Mouse (Mus musculus): ENCODE measurements around the gene Bcl11a. TPM values are rescaled to one million over a fixed set of nuclear protein-coding genes. Genes with fewer than 3 reads are reported as not detected.

Gene Bcl11a
- total RNA-seq, 1 experiment from 2014 or later = 102 TPM

GRCm38 (mm10) chr11:24174161-24174792, 96.4 kb downstream of the Bcl11a start:
- ATAC-seq (ENCODE audit: extremely low read depth, insufficient number of reproducible peaks, low FRiP score, poor library complexity, severe bottlenecking) = peak; percentile 56

GRCm38 (mm10) chr11:24177458-24177857, 99.6 kb downstream of the Bcl11a start:
- ATAC-seq (ENCODE audit: extremely low read depth, insufficient number of reproducible peaks, low FRiP score, poor library complexity, severe bottlenecking) = no peak

GRCm38 (mm10) chr11:24178823-24179476, 101.1 kb downstream of the Bcl11a start:
- ATAC-seq (ENCODE audit: extremely low read depth, insufficient number of reproducible peaks, low FRiP score, poor library complexity, severe bottlenecking) = no peak

GRCm38 (mm10) chr11:24180040-24180439, 102.2 kb downstream of the Bcl11a start:
- ATAC-seq (ENCODE audit: extremely low read depth, insufficient number of reproducible peaks, low FRiP score, poor library complexity, severe bottlenecking) = no peak

DNA sequence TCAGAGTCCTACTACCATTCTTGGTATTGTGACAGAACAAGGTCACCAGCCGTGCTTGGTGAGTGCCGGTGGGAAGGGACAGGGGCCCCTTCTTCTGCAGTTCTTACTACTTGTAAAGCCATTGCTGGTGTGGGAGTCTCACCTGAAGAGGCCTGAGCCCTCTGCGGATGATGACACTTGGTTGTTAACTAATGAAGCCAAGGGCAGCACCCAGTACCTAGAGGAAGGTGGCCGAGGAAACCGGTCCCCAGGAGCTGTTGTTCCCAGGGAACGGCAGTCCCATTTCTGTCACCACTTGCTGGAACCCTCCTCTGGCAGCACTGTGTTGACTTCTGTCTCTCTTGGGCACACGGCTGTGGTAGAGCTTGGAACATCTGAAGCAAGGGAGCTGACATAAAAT, 105.6 kb downstream of the Bcl11a start:
- ATAC-seq (ENCODE audit: extremely low read depth, insufficient number of reproducible peaks, low FRiP score, poor library complexity, severe bottlenecking) = no peak

- ATAC-seq (ENCODE audit: extremely low read depth, insufficient number of reproducible peaks, low FRiP score, poor library complexity, severe bottlenecking) = peak; percentile 97
Observed at GRCm38 (mm10) chr11:24184932-24185331, 107.1 kb downstream of the Bcl11a start.

- no peak for ATAC-seq (ENCODE audit: extremely low read depth, insufficient number of reproducible peaks, low FRiP score, poor library complexity, severe bottlenecking)
Observed at GRCm38 (mm10) chr11:24190411-24190810, 112.6 kb downstream of the Bcl11a start.

GRCm38 (mm10) chr11:24196460-24197190, 118.8 kb downstream of the Bcl11a start:
- no peak for ATAC-seq (ENCODE audit: extremely low read depth, insufficient number of reproducible peaks, low FRiP score, poor library complexity, severe bottlenecking)

DNA sequence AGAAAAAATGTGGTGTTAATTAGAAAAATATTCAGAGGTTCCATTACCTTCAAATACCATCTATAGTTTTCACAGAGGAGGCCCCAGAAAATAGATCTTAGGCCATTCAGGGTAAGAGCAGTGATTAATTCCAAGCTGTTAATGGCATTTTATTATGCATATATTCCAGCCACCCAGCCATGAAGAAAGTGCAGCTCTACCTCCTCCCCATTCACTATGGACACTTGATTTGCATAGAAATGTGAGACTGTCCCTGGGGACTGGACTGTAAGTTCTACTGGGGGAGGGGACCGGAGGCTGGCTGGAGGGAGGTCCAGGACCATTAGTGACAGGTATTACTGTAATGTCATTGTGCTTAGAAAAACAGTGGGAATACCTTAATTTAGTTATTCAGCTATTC, 119.6 kb downstream of the Bcl11a start:
- no peak for ATAC-seq (ENCODE audit: extremely low read depth, insufficient number of reproducible peaks, low FRiP score, poor library complexity, severe bottlenecking)

- ATAC-seq (ENCODE audit: extremely low read depth, insufficient number of reproducible peaks, low FRiP score, poor library complexity, severe bottlenecking) = peak; percentile 72
Observed at GRCm38 (mm10) chr11:24199560-24199959, 121.7 kb downstream of the Bcl11a start.

DNA sequence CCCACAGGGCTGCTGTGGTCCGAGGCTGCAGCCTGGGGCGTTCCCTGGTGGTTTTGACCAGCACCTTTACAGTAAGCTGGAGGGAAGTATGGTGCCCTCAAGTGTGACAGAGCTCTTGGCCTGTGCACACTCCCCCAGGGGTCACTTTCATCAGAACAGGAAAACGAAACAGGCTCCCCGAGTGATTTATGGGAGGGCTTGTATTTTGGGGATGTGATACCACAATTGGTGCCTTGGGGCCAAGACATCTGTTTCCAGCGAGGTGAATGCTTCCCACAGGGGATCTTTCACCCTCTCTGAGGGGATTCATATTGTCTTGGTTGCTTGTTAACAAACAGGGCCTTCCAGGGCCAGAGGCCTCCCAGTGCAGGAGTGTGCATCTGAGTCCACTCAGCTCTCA, 122.5 kb downstream of the Bcl11a start:
- ATAC-seq (ENCODE audit: extremely low read depth, insufficient number of reproducible peaks, low FRiP score, poor library complexity, severe bottlenecking) = peak; percentile 24; the same call in 1 of the 2 replicates

- ATAC-seq (ENCODE audit: extremely low read depth, insufficient number of reproducible peaks, low FRiP score, poor library complexity, severe bottlenecking) = no peak
Observed at GRCm38 (mm10) chr11:24201223-24201622, 123.4 kb downstream of the Bcl11a start.

DNA sequence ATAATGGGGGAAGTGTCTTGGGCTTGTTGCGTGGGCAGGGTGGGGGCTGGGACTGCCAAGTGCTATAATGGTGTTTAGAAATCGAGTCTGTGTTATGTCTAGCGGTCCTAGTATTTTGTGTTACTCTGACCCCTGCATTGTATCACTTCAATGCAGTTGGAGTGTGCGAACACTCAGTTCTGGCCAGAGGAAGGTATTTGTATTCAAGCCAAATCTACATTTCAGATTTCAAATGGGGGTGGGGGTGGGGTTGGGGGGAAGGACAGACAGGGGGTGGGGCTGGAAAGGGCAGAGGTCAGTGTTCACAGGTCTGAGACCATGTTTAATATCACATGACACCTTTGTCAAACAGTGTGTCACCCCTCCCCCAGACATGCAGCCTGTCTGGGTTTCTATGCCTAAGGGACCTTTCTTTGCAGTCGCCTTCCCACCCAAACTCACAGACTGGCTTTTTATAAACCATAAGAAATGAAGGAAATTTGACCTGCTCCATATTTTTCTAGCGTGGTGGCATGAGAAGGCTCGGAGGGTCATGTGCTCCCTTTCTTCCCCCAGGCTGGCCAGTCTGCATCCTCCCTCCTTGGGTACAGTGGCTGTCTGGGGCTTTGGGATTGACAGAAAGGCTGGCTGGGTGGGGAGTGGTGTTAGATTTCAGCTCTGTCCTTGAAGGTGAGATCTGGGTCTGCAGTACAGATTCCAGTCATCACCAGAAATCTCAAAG, 124.9 kb downstream of the Bcl11a start:
- no peak for ATAC-seq (ENCODE audit: extremely low read depth, insufficient number of reproducible peaks, low FRiP score, poor library complexity, severe bottlenecking)

GRCm38 (mm10) chr11:24203489-24203888, 125.6 kb downstream of the Bcl11a start:
- ATAC-seq (ENCODE audit: extremely low read depth, insufficient number of reproducible peaks, low FRiP score, poor library complexity, severe bottlenecking) = no peak

- ATAC-seq (ENCODE audit: extremely low read depth, insufficient number of reproducible peaks, low FRiP score, poor library complexity, severe bottlenecking) = no peak
Observed at GRCm38 (mm10) chr11:24208951-24209351, 131.1 kb downstream of the Bcl11a start.

- ATAC-seq (ENCODE audit: extremely low read depth, insufficient number of reproducible peaks, low FRiP score, poor library complexity, severe bottlenecking) = no peak
Observed at GRCm38 (mm10) chr11:24214509-24215134, 136.8 kb downstream of the Bcl11a start.

- peak; percentile 40; the same call in 1 of the 2 replicates for ATAC-seq (ENCODE audit: extremely low read depth, insufficient number of reproducible peaks, low FRiP score, poor library complexity, severe bottlenecking)
Observed at GRCm38 (mm10) chr11:24217741-24218333, 140.0 kb downstream of the Bcl11a start.

- ATAC-seq (ENCODE audit: extremely low read depth, insufficient number of reproducible peaks, low FRiP score, poor library complexity, severe bottlenecking) = no peak
Observed at GRCm38 (mm10) chr11:24221601-24222307, 143.9 kb downstream of the Bcl11a start.

All from neutrophil, adult 5-6 weeks (primary cell).